Mouse (Mus musculus) hematopoietic stem cell, adult 5-6 weeks (primary cell): ENCODE results near the gene BC048507. TPM values are rescaled to one million over a fixed set of nuclear protein-coding genes. Genes with fewer than 3 reads are reported as not detected.

Source experiments
- ATAC-seq, 2 experiments: fragments of 125-278 bp in 1 of 2; replicated peaks in 1 of 2; 2 replicates each; pipeline ENCODE4 v1.8.0; 2016 to 2017; ENCODE audit warnings: inconsistent platforms in 2 of 2, mild to moderate bottlenecking in 2 of 2, moderate number of reproducible peaks in 2 of 2, low read depth in 1 of 2, moderate TSS enrichment in 1 of 2; ENCODE audit not compliant: low FRiP score in 2 of 2, poor library complexity in 2 of 2, severe bottlenecking in 2 of 2, insufficient read depth in 1 of 2, low TSS enrichment in 1 of 2
- total RNA-seq: library from RNA; stranded (forward); fragments of 172-1452, 232-1000 nt; gene quantifications from 2 replicates; pipeline ENCODE4 v1.2.3, GENCODE M21; 2017

BC048507 gene
- total RNA-seq, 1 experiment from 2014 or later: not detected

GRCm38 (mm10) chr13:67883966-67884365, 20.8 kb downstream of the BC048507 start:
- no peak for ATAC-seq

DNA sequence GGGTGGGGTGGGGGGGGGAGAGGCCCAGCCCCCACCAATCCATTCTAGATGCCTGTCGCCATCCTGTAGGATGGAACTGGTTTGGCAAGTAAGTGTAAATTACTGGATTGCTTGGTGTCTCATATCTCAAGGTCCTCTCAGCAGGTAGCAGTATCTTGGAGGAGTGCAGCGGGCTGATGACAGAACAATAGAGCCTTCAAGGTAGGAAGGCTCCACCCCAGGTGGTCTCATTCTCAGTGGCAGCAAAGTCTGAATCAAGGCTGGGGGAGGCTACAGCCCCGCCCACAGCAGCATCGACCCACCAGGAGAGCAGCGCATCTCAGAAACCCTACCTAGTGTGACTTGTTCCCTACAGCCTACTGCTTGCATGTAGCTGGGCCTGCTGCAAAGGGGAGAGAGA, 46.6 kb downstream of the BC048507 start:
- no peak for ATAC-seq

Other genes with a start within 250 kb of the BC048507 start
- not detected in 2 replicates for gene Gm49345, start 225.6 kb upstream of the BC048507 start, total RNA-seq
- gene Zfp729a, start 225.5 kb upstream of the BC048507 start, total RNA-seq: 17.4 and 21.3 TPM in 2 replicates
- 32.5 and 35.5 TPM in 2 replicates for gene Zfp738, start 176.3 kb upstream of the BC048507 start, total RNA-seq
- gene Zfp65, start 134.2 kb upstream of the BC048507 start, total RNA-seq: 23.2 and 29.6 TPM in 2 replicates
- gene Zfp85, start 108.1 kb upstream of the BC048507 start, total RNA-seq: 8.0 and 13.4 TPM in 2 replicates
- 3.4 and 5.8 TPM in 2 replicates for gene Zfp493, start 83.6 kb upstream of the BC048507 start, total RNA-seq
- 9.3 and 12.4 TPM in 2 replicates for gene Zfp273, start 49.6 kb upstream of the BC048507 start, total RNA-seq
- gene Gm10037, start 32.2 kb upstream of the BC048507 start, total RNA-seq: 4.0 TPM in 1 of 2 replicates, not detected in the other